Comparison of ENCODE assay signal across 11 mouse cellular contexts in the genomic region with DNA sequence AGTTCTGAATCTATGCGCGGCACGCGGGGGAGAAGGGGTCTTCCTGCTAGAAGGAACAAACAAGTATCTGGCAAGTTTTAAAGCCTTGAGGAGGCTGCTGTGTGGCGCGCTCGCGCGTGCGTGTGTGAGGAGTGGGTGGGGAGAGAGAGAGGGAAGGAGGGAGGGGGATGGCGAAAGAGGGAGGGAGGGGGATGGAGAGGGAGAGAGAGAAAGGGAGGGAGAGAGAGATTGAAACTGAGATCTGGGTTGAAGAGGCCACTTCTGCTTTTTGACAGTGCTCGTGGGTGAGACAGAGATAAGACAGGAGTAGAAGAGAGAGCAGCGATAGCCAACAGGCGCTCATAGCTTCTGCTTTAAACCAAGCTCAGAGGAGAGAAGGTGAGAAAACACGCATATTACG.
DNase-seq lines count a peak whose midpoint lies in the region; ATAC-seq and TF ChIP-seq lines count a peak whose summit lies in the region.
"Had no signal": no experiment of that assay in that cellular context is flagged by ENCODE, and none has a peak within 500 bp of the region (broad histone marks: within the 10 kb centered on the region; RNA-seq: fewer than 3 reads in every experiment).

No protein-coding gene starts in this region.

- TF ChIP-seq CTCF in heart, postnatal 0 days (IDR thresholded peaks at IDR 0.05; ENCODE audit: low read depth) = no peak
- no peak for TF ChIP-seq CTCF in thymus, adult 2 months (IDR thresholded peaks at IDR 0.05; ENCODE audit: borderline replicate concordance, control insufficient read depth, extremely low read depth, insufficient read depth, low read length, poor library complexity)

- no peaks in the 10 kb centered on the region for H3K36me3 ChIP-seq in heart, postnatal 0 days (replicated peaks; ENCODE audit: control insufficient read depth, insufficient read depth, low read length)
- H3K36me3 ChIP-seq in thymus, adult 2 months (ENCODE audit: control insufficient read depth, insufficient read depth, low read length) = no peaks in the 10 kb centered on the region
- no peaks in the 10 kb centered on the region for H3K36me3 ChIP-seq in limb, embryonic 12.5 days
- H3K36me3 ChIP-seq in stomach, embryonic 16.5 days (ENCODE audit: control insufficient read depth, insufficient read depth, low read length) = no peaks in the 10 kb centered on the region

- no peaks in the 10 kb centered on the region for H3K9me3 ChIP-seq in heart, postnatal 0 days (replicated peaks; ENCODE audit: control insufficient read depth, low read length)
- H3K9me3 ChIP-seq in limb, embryonic 12.5 days = no peaks in the 10 kb centered on the region
- H3K9me3 ChIP-seq in stomach, embryonic 16.5 days (replicated peaks; ENCODE audit: control insufficient read depth, low read length) = no peaks in the 10 kb centered on the region

- no peak overlapping the region for H3K27ac ChIP-seq in heart, postnatal 0 days (ENCODE audit: low read depth)
- H3K27ac ChIP-seq in thymus, adult 2 months (ENCODE audit: control insufficient read depth, insufficient read depth, low read length) = no peak overlapping the region
- no peak overlapping the region for H3K27ac ChIP-seq in limb, embryonic 12.5 days
- no peak overlapping the region for H3K27ac ChIP-seq in stomach, embryonic 16.5 days (ENCODE audit: low read length)

- H3K4me2 ChIP-seq in heart, postnatal 0 days (ENCODE audit: low read depth, low read length) = peak overlapping the region; percentile 49
- peak overlapping the region; percentile 45 for H3K4me2 ChIP-seq in limb, embryonic 12.5 days
- H3K4me2 ChIP-seq in stomach, embryonic 16.5 days (ENCODE audit: low read depth, low read length) = peak overlapping the region; percentile 42; the same call in 1 of the 2 replicates

- H3K9ac ChIP-seq in heart, postnatal 0 days (replicated peaks; ENCODE audit: low read depth, low read length) = no peak overlapping the region
- peak overlapping the region; percentile 14; the same call in 1 of the 2 replicates for H3K9ac ChIP-seq in limb, embryonic 12.5 days (replicated peaks)
- no peak overlapping the region; the same call in 1 of the 2 replicates for H3K9ac ChIP-seq in stomach, embryonic 16.5 days (ENCODE audit: low read length)

- intact Hi-C loops in heart, postnatal 14 days (cut with DNase I) = loop anchor here (5.0 kb wide), 1 partner anchor 35 kb away; no protein-coding TSS in a partner anchor

- peak overlapping the region; percentile 7; the same call in 1 of the 2 replicates for H3K4me3 ChIP-seq in heart, postnatal 0 days (ENCODE audit: low read depth, low read length)
- no peak overlapping the region for H3K4me3 ChIP-seq in thymus, adult 2 months (ENCODE audit: control insufficient read depth, insufficient read depth, low read length)
- H3K4me3 ChIP-seq in limb, embryonic 12.5 days (replicated peaks) = no peak overlapping the region; the same call in 1 of the 2 replicates
- H3K4me3 ChIP-seq in stomach, embryonic 16.5 days (replicated peaks; ENCODE audit: low read length) = peak overlapping the region; percentile 25

- WGBS in heart, postnatal 0 days = 18% methylated on average over 16 of the region's 16 CpGs
- 7% methylated on average over 16 of the region's 16 CpGs for WGBS in thymus, adult 2 months
- WGBS in limb, embryonic 12.5 days = 43% methylated on average over 16 of the region's 16 CpGs
- 30% methylated on average over 16 of the region's 16 CpGs for WGBS in stomach, embryonic 16.5 days

- TF ChIP-seq EP300 in heart, postnatal 0 days (IDR thresholded peaks at IDR 0.05; ENCODE audit: low read depth) = no peak

- ATAC-seq in heart, postnatal 0 days (ENCODE audit: insufficient read depth, low read depth) = no peak
- no peak for ATAC-seq in limb, embryonic 12.5 days (ENCODE audit: insufficient number of reproducible peaks, insufficient read depth, low FRiP score, low TSS enrichment, low read depth)
- no peak for ATAC-seq in stomach, embryonic 16.5 days (ENCODE audit: insufficient read depth, low FRiP score)
- no peak for ATAC-seq in cerebellum, adult (ENCODE audit: insufficient number of reproducible peaks, low FRiP score, low TSS enrichment)

- H3K4me1 ChIP-seq in heart, postnatal 0 days (ENCODE audit: control insufficient read depth, insufficient read depth) = peaks cover 4% of the 10 kb centered on the region; the same call in 1 of the 2 replicates
- no peaks in the 10 kb centered on the region; the same call in 1 of the 2 replicates for H3K4me1 ChIP-seq in thymus, adult 2 months (replicated peaks; ENCODE audit: control insufficient read depth, insufficient read depth, low read length)
- H3K4me1 ChIP-seq in limb, embryonic 12.5 days (replicated peaks) = 0 out of 2 replicates have a peak, but pooled peaks cover 4% of the 10 kb centered on the region
- H3K4me1 ChIP-seq in stomach, embryonic 16.5 days (ENCODE audit: control insufficient read depth, insufficient read depth, low read length) = no peaks in the 10 kb centered on the region

- TF ChIP-seq POLR2A in thymus, adult 2 months (IDR thresholded peaks at IDR 0.05; ENCODE audit: control insufficient read depth, extremely low read depth, insufficient read depth, low read length, poor library complexity) = no peak

- 0 out of 2 replicates have a peak, but pooled peaks cover 3% of the 10 kb centered on the region for H3K27me3 ChIP-seq in heart, postnatal 0 days (ENCODE audit: control insufficient read depth, insufficient read depth, low read length)
- no peaks in the 10 kb centered on the region for H3K27me3 ChIP-seq in thymus, adult 2 months (ENCODE audit: control insufficient read depth, insufficient read depth, low read length)
- peaks cover 16% of the 10 kb centered on the region for H3K27me3 ChIP-seq in limb, embryonic 12.5 days
- H3K27me3 ChIP-seq in stomach, embryonic 16.5 days (ENCODE audit: control insufficient read depth, insufficient read depth, low read length) = no peaks in the 10 kb centered on the region

- DNase-seq in heart, postnatal 0 days (ENCODE audit: low spot score) = no peak
- no peak for DNase-seq in heart, postnatal 14 days
- peak; percentile 8 for DNase-seq in thymus, adult 2 months
- DNase-seq in thymus, postnatal 10 days (ENCODE audit: low spot score in 2 of 2) = no peak
- no peak for DNase-seq in cerebellum, postnatal 14 days
- DNase-seq: adrenal gland, postnatal 14 days; cerebellum, postnatal 10 days; gastrocnemius, postnatal 36 days had no signal

Comparison
In these comparisons a context has a peak if more than half of its experiments do, and no peak if none do; other contexts are left out.
1. H3K4me3 ChIP-seq: peak in heart, postnatal 0 days (single experiment) and stomach, embryonic 16.5 days (single experiment); none in thymus, adult 2 months (single experiment) and limb, embryonic 12.5 days (single experiment).
2. Peak in every context shown above with its lines, with median percentiles within 50 percentile points of each other: H3K4me2 ChIP-seq.